Mouse (Mus musculus) liver, embryonic 14.5 days (tissue): ENCODE measurements around the gene Hmgb1.

Experiments used
- CTCF ChIP-seq: IDR thresholded peaks from 2 replicates; pipeline ENCODE4 v1.5.1; 2016; ENCODE audit warnings: antibody characterized with exemption, low read depth, control low read depth
- EP300 ChIP-seq: IDR thresholded peaks from 2 replicates; pipeline ENCODE4 v1.6.1; 2016; ENCODE audit warnings: antibody characterized with exemption, low read depth

GRCm38 (mm10) chr5:149030103-149030502 is 154.2 kb downstream of the Hmgb1 start:
- TF ChIP-seq CTCF (no peak), EP300 (no peak)
